Mouse (Mus musculus) lung, embryonic 16.5 days (tissue): ENCODE data around the gene Cib3. TPM values are rescaled to one million over a fixed set of nuclear protein-coding genes. Genes with fewer than 3 reads are reported as not detected.
A peak's percentile ranks its signal among the peaks of the same experiment; 100 is the strongest.

ENCODE experiments used
- ATAC-seq: fragments of 200-750 bp; cut with Nextera tagmentation; 2 replicates; pipeline ENCODE4 v1.8.0; 2017; ENCODE audit warnings: low read depth, mild to moderate bottlenecking, moderate library complexity
- H3K27ac ChIP-seq: fragments of 300-500 bp; sonication (generic); 2 replicates; pipeline ENCODE4 v1.5.1; 2014; ENCODE audit warnings: mild to moderate bottlenecking, control low read depth, low read length
- H3K27me3 ChIP-seq: fragments of 300-500 bp; sonication (generic); 2 replicates; pipeline ENCODE4 v1.6.1; 2014; ENCODE audit warnings: low read depth, low read length, mixed read lengths; ENCODE audit not compliant: control insufficient read depth, insufficient read depth
- H3K36me3 ChIP-seq: fragments of 300-500 bp; sonication (generic); 2 replicates; pipeline ENCODE4 v1.6.1; 2014; ENCODE audit warnings: low read length; ENCODE audit not compliant: control insufficient read depth, insufficient read depth
- H3K4me1 ChIP-seq: fragments of 300-500 bp; sonication (generic); replicated peaks from 2 replicates; pipeline ENCODE4 v1.6.1; 2014; ENCODE audit warnings: low read length, mixed read lengths; ENCODE audit not compliant: control insufficient read depth, insufficient read depth
- H3K4me2 ChIP-seq: fragments of 300-500 bp; sonication (generic); 2 replicates; pipeline ENCODE4 v1.6.1; 2014; ENCODE audit warnings: low read depth, low read length, control low read depth
- H3K4me3 ChIP-seq: fragments of 300-500 bp; sonication (generic); 2 replicates; pipeline ENCODE4 v1.5.1; 2014; ENCODE audit warnings: mild to moderate bottlenecking, low read length, control low read depth
- H3K9ac ChIP-seq: fragments of 300-500 bp; sonication (generic); 2 replicates; pipeline ENCODE4 v1.6.1; 2014; ENCODE audit warnings: low read length, control low read depth
- H3K9me3 ChIP-seq: fragments of 300-500 bp; sonication (generic); 2 replicates; pipeline ENCODE4 v1.6.1; 2016; ENCODE audit warnings: low read length; ENCODE audit not compliant: control insufficient read depth
- WGBS: fragments of 180-500 bp; shearing (Covaris S2); extraction: QIAGEN DNeasy Blood & Tissue Kit; methylation state at CpG from one replicate; pipeline ENCODE4 v1.1.7; 2014; 5-methylcytosine and 5-hydroxymethylcytosine counted together
- polyA plus RNA-seq: library from polyadenylated mRNA; unstranded; fragments of >200 nt; fragmentation: Nextera tagmentation; extraction: Ambion mirVana; gene quantifications from 2 replicates; pipeline ENCODE4 v1.2.1, GENCODE M21; 2015

Cib3 gene
- polyA plus RNA-seq: 0.20 TPM in 1 of 2 replicates, not detected in the other

DNA sequence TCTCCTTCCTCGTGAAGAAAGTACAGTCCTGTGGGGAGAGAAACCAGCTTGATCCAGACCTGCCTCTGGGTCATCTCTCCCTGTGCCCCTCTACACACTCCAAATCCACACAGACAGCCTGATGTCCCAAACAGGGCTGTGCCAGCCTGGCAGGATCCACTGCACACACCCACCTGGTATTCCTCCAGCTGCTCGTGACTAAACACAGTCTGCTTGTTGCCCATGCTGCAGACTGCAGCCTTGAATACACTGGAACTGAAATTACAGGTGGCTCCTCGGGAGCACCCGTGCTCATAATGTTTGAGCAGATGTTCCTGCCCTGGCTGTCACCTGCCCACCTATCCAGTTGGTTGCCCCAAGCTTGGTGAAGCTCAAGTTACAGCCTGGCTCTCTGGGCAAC is at the start of gene Cib3:
TSS of gene Cib3 (minus strand) at position 87 of the 400 bp plus-strand sequence.
- WGBS: 37% methylated on average over 4 of the region's 4 CpGs
- Histone ChIP-seq H3K4me3 (no peak within 1 kb of the TSS), H3K36me3 (no peaks in the 10 kb centered on the region), H3K27me3 (no peaks in the 10 kb centered on the region), H3K9me3 (no peaks in the 10 kb centered on the region), H3K4me2 (no peak within 1 kb of the TSS), H3K27ac (no peak within 1 kb of the TSS), H3K4me1 (no peaks in the 10 kb centered on the region), H3K9ac (no peak within 1 kb of the TSS)
- no peak for ATAC-seq

DNA sequence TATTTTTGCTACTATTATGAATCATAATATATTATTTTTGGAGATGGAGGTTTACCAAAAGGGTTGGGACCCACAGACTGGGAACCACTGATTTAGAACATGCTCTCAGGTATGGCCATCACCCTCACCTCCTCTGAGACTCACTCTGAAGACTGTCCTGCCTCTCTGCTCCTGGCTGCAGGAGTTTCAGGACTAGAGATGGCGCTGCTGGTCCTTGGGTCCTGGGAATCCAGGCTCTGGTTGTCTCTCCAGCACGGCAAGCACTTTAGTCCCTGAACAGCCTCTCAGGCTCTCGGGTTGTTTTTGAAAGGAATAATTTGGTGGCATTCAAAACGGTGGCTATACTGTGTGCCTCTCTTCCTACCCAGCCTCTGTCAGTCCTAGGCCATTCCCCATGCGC is 49.2 kb upstream of the Cib3 start:
- 50% methylated on average over 5 of the region's 5 CpGs for WGBS
- no peaks in the 10 kb centered on the region for H3K9me3 ChIP-seq
- H3K4me2 ChIP-seq: no peak overlapping the region
- H3K27ac ChIP-seq: no peak overlapping the region
- no peaks in the 10 kb centered on the region for H3K27me3 ChIP-seq
- H3K9ac ChIP-seq: no peak overlapping the region
- no peaks in the 10 kb centered on the region for H3K4me1 ChIP-seq
- H3K4me3 ChIP-seq: no peak overlapping the region
- no peaks in the 10 kb centered on the region for H3K36me3 ChIP-seq
- ATAC-seq: no peak

DNA sequence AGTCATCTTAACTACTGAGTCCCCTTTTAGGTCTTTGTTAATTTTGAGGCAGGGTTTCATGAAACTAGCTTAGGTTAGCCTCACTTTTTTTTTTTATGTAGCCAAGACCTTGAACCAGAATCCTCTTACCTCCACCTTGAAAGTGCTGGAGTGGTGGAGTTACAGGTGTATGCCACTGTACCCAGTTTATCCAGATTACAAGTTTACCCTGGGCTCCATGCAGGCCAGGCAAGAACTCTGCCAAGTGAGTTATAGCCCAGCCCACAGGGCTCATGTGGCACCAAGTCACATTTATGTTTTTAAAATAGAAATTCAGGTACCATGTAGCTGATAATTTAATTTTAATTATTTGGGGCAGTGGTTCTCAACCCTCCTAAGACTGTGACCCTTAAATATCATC is 48.8 kb upstream of the Cib3 start:
- Histone ChIP-seq H3K9ac (no peak overlapping the region), H3K36me3 (no peaks in the 10 kb centered on the region), H3K27ac (no peak overlapping the region), H3K27me3 (no peaks in the 10 kb centered on the region), H3K4me1 (no peaks in the 10 kb centered on the region), H3K4me3 (no peak overlapping the region), H3K4me2 (no peak overlapping the region), H3K9me3 (no peaks in the 10 kb centered on the region)
- ATAC-seq: no peak

DNA sequence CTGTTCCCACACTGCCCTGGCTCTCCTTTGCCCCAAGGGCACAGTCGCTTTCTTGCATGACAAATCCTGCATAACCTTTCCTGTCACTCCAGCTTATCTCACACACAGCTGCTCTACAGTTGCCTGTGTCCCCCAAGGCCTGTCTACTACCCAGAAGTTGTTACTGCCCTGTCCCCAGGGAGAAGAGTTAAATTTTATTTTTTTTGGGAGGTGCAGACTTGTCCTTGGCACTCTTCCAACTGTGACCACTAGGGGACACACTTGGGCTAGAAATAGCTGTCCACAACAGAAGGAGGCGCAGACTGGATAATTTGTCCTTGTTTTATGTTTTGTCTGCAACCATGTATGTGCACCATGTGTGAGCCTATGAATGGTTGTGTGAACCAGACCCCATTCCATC is 48.4 kb upstream of the Cib3 start:
- WGBS: 28% methylated on average over 2 of the region's 2 CpGs
- no peak overlapping the region for H3K4me2 ChIP-seq
- no peaks in the 10 kb centered on the region for H3K9me3 ChIP-seq
- H3K36me3 ChIP-seq: no peaks in the 10 kb centered on the region
- H3K4me1 ChIP-seq: no peaks in the 10 kb centered on the region
- H3K27ac ChIP-seq: no peak overlapping the region
- peak; percentile 39 for ATAC-seq
- no peak overlapping the region for H3K9ac ChIP-seq
- no peaks in the 10 kb centered on the region for H3K27me3 ChIP-seq
- H3K4me3 ChIP-seq: no peak overlapping the region

DNA sequence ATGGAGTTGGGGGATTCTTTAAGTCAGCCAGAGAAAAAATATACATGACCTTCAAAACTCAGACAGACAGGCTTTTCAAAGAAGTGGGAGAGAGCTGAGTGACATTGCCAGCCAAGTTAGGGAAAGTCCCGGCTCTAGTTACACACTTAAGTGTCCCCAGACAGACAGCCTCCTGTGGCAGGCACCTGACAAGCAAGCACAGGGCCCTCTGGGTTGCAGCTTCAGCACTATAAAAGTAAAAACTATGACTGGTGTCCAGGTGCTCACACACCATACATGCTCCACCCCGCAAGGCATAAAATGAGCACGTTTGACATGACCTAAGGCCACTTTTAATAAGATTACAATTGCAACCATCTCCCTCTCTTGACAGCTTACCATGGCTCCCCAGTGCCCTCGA is 47.9 kb upstream of the Cib3 start:
- H3K9ac ChIP-seq: no peak overlapping the region
- no peaks in the 10 kb centered on the region for H3K4me1 ChIP-seq
- no peaks in the 10 kb centered on the region; the same call in 1 of the 2 replicates for H3K36me3 ChIP-seq
- H3K9me3 ChIP-seq: no peaks in the 10 kb centered on the region
- H3K4me2 ChIP-seq: no peak overlapping the region
- 44% methylated on average over 4 of the region's 4 CpGs for WGBS
- ATAC-seq: no peak
- no peak overlapping the region for H3K4me3 ChIP-seq
- H3K27ac ChIP-seq: no peak overlapping the region
- H3K27me3 ChIP-seq: no peaks in the 10 kb centered on the region

DNA sequence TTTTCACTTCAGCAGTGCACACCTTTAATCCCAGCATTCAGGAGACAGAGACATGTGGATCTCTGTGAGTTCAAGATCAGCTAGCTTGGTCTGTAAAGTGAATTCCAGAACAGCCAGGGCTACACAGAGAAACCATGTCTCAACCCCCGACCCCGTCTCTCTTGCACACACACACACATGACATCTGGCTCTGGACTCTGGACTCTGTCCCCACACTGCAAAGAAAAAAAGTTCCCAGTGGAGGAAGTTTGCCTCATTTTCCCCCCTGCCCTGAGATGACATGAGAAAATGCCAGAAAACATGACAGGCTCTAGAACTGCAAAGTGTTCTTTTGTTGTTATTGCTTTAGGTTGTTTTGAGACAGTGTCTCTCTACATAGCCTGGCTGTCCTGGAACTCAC is 47.2 kb upstream of the Cib3 start:
- Histone ChIP-seq H3K4me3 (no peak overlapping the region), H3K4me1 (no peaks in the 10 kb centered on the region), H3K27ac (no peak overlapping the region), H3K36me3 (no peaks in the 10 kb centered on the region; the same call in 1 of the 2 replicates), H3K27me3 (no peaks in the 10 kb centered on the region), H3K9ac (no peak overlapping the region), H3K4me2 (no peak overlapping the region), H3K9me3 (no peaks in the 10 kb centered on the region)
- ATAC-seq: no peak
- WGBS: 53% methylated on average over 2 of the region's 2 CpGs

DNA sequence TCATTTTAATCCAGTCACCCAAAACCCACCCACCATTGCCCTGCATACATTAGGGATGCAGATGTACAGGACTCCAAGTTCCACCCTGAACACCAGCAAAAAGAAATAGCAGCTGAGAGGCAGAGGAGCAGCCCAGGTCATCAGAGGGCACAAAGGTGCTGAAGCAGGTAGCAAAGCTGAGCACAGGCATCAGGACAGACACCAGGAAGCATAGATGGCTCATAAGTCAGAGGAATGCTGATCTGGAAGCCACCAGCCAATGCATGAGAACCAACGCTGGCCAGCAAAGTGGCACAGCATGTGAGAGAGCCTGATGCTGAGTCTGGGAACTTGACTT is 45.2 kb upstream of the Cib3 start:
- Histone ChIP-seq H3K4me1 (no peaks in the 10 kb centered on the region), H3K36me3 (no peaks in the 10 kb centered on the region; the same call in 1 of the 2 replicates), H3K9ac (no peak overlapping the region), H3K4me3 (no peak overlapping the region), H3K27ac (no peak overlapping the region), H3K27me3 (no peaks in the 10 kb centered on the region), H3K4me2 (no peak overlapping the region), H3K9me3 (no peaks in the 10 kb centered on the region)
- ATAC-seq: no peak
- WGBS: 83% methylated on average over 1 of the region's 1 CpGs

DNA sequence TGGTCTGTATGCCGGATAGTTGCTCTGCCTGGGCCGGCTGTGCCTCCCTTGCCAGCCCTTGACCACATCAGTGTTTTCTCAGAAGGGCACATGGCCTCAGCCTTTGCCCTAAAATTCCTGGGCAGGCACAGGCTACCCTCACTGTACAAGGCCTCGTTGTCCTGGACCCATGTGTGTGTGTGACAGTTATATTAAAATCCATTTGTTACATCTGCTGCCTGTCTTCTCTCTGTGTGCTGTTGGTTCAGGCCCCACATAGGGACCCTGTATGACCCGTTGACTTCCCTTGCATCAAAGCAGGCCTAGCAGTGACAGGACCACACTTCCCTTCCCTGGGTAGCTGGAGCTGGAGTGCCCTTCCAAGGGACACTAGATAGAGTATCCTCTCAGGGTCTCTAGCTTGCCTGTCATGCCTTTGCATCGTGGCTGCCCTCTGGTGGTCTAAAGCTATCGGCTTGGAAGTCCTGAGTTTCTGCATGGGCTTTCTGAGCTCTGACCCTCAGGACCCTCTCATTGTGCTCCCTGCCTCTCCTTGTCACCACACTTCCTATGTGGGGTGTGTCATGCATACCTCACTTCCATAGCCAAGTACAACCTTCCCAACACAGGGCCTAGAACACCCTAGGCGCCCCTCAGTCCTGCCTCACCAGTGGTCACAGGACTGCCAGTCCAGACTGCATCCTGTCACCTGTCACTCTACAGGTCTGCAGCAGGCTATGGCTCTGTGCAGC is 44.7 kb upstream of the Cib3 start:
- no peaks in the 10 kb centered on the region; the same call in none of the 2 replicates for H3K36me3 ChIP-seq
- H3K9ac ChIP-seq: no peak overlapping the region
- H3K27me3 ChIP-seq: no peaks in the 10 kb centered on the region
- WGBS: 59% methylated on average over 7 of the region's 7 CpGs
- H3K4me3 ChIP-seq: no peak overlapping the region
- H3K9me3 ChIP-seq: no peaks in the 10 kb centered on the region
- H3K27ac ChIP-seq: no peak overlapping the region
- H3K4me2 ChIP-seq: no peak overlapping the region
- ATAC-seq: no peak
- H3K4me1 ChIP-seq: no peaks in the 10 kb centered on the region

DNA sequence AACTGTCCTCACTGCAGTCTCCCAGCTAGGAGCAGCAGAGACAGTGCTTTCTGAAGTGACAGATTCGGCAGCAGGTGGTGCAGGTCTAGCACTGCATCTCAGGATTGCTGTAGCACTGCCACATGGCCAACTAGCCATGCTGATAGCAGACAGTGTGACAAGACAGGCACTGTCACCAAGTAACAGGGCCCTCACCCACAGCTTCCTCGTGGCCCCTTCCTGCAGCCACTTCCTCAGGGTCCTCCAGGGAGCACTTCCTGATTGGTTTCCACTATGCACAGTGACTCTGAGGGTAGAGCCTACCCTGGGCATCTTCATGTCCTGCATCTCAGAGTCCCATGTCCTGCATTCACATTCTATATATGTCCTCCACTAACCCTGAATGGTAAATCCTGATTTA is 32.0 kb upstream of the Cib3 start:
- no peak for ATAC-seq
- H3K4me3 ChIP-seq: no peak overlapping the region
- H3K4me1 ChIP-seq: peaks cover 6% of the 10 kb centered on the region
- H3K9me3 ChIP-seq: no peaks in the 10 kb centered on the region
- H3K27me3 ChIP-seq: no peaks in the 10 kb centered on the region
- WGBS: 58% methylated on average over 2 of the region's 2 CpGs
- no peak overlapping the region for H3K9ac ChIP-seq
- H3K27ac ChIP-seq: no peak overlapping the region
- H3K4me2 ChIP-seq: no peak overlapping the region
- peaks cover 3% of the 10 kb centered on the region; the same call in 1 of the 2 replicates for H3K36me3 ChIP-seq

DNA sequence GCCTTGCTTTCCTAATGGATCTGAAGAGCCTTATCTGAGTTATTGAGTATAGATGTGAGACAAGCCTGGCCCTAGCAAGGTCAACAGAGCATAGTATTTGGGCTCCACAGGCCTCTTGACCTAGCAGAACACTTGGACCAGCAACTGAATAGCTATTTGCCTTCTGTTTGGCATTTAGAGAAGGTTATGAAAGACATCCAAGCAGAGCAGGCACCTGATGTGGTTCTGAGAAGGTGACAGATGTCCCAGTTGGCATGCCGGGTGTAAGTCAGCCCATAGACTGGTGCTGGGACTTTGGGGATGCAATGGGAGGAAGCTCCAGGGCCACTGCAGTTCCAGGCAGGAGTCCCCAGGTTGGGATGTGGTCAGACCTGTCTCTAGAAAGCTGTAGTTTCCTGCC is 29.6 kb upstream of the Cib3 start:
- 81% methylated on average over 1 of the region's 1 CpGs for WGBS
- Histone ChIP-seq H3K4me2 (no peak overlapping the region), H3K9ac (no peak overlapping the region), H3K4me3 (no peak overlapping the region), H3K9me3 (no peaks in the 10 kb centered on the region), H3K36me3 (peaks cover 3% of the 10 kb centered on the region; the same call in 1 of the 2 replicates), H3K4me1 (peaks cover 6% of the 10 kb centered on the region), H3K27me3 (no peaks in the 10 kb centered on the region), H3K27ac (no peak overlapping the region)
- no peak for ATAC-seq
